Mouse (Mus musculus) testis, adult 2 months (tissue): ENCODE results near the gene Gm10097. TPM values are rescaled to one million over a fixed set of nuclear protein-coding genes. Genes with fewer than 3 reads are reported as not detected.

Source experiments
- H3K27ac ChIP-seq: fragments of 200-500 bp; 2 replicates; pipeline ENCODE4 v1.5.1; 2012; ENCODE audit warnings: low read depth, low read length; ENCODE audit not compliant: control insufficient read depth, insufficient read depth
- H3K27me3 ChIP-seq: fragments of 200-500 bp; 2 replicates; pipeline ENCODE4 v1.6.1; 2012; ENCODE audit warnings: mild to moderate bottlenecking, low read length, moderate library complexity; ENCODE audit not compliant: control insufficient read depth, insufficient read depth
- H3K36me3 ChIP-seq: fragments of 200-500 bp; 2 replicates; pipeline ENCODE4 v1.6.1; 2012; ENCODE audit warnings: mild to moderate bottlenecking, low read length; ENCODE audit not compliant: control insufficient read depth, insufficient read depth
- H3K4me1 ChIP-seq: fragments of 200-500 bp; 2 replicates; pipeline ENCODE4 v1.6.1; 2012; ENCODE audit warnings: low read length; ENCODE audit not compliant: control insufficient read depth, insufficient read depth
- H3K4me3 ChIP-seq: fragments of 200-500 bp; 2 replicates; pipeline ENCODE4 v1.5.1; 2012; ENCODE audit warnings: low read depth, mild to moderate bottlenecking, low read length, moderate library complexity, mixed read lengths; ENCODE audit not compliant: control insufficient read depth
- CTCF ChIP-seq: fragments of 200-500 bp; IDR thresholded peaks from 2 replicates; pipeline ENCODE4 v1.5.1; 2012; ENCODE audit warnings: low read depth, mild to moderate bottlenecking, inconsistent platforms, low read length, moderate library complexity; ENCODE audit not compliant: control insufficient read depth, insufficient read depth, insufficient replicate concordance
- POLR2A ChIP-seq: fragments of 200-500 bp; IDR thresholded peaks from 2 replicates; pipeline ENCODE4 v1.6.1; 2012; ENCODE audit warnings: low read depth, mild to moderate bottlenecking, inconsistent platforms, low read length, moderate library complexity; ENCODE audit not compliant: control insufficient read depth
- polyA plus RNA-seq: library from polyadenylated mRNA; depleted of rRNA; stranded (reverse); fragments of >200 nt; gene quantifications from 2 replicates; pipeline ENCODE4 v1.2.3, GENCODE M21; 2012

Gm10097 gene
- polyA plus RNA-seq, 1 experiment: not detected

- H3K4me3 ChIP-seq: no peak overlapping the region
- no peaks in the 10 kb centered on the region for H3K36me3 ChIP-seq
- H3K27me3 ChIP-seq: no peaks in the 10 kb centered on the region
- no peak for TF ChIP-seq CTCF
- TF ChIP-seq POLR2A: no peak
- no peak overlapping the region for H3K27ac ChIP-seq
- no peaks in the 10 kb centered on the region for H3K4me1 ChIP-seq
These were observed 14.7 kb downstream of the Gm10097 start for GRCm38 (mm10) chr10:5083716-5084115.

GRCm38 (mm10) chr10:5085792-5086191 is 16.8 kb downstream of the Gm10097 start:
- Histone ChIP-seq H3K36me3 (no peaks in the 10 kb centered on the region), H3K4me3 (no peak overlapping the region), H3K4me1 (no peaks in the 10 kb centered on the region), H3K27ac (no peak overlapping the region), H3K27me3 (no peaks in the 10 kb centered on the region)
- TF ChIP-seq POLR2A: no peak
- TF ChIP-seq CTCF: no peak

GRCm38 (mm10) chr10:5086329-5086728 is 17.3 kb downstream of the Gm10097 start:
- no peak overlapping the region for H3K27ac ChIP-seq
- no peak overlapping the region for H3K4me3 ChIP-seq
- H3K4me1 ChIP-seq: no peaks in the 10 kb centered on the region
- H3K27me3 ChIP-seq: no peaks in the 10 kb centered on the region
- no peaks in the 10 kb centered on the region for H3K36me3 ChIP-seq
- no peak for TF ChIP-seq CTCF
- no peak for TF ChIP-seq POLR2A

- no peak overlapping the region for H3K4me3 ChIP-seq
These were observed 18.3 kb downstream of the Gm10097 start for GRCm38 (mm10) chr10:5087336-5087735.

GRCm38 (mm10) chr10:5089133-5089532 is 20.1 kb downstream of the Gm10097 start:
- Histone ChIP-seq H3K36me3 (no peaks in the 10 kb centered on the region), H3K4me3 (no peak overlapping the region), H3K4me1 (no peaks in the 10 kb centered on the region), H3K27ac (no peak overlapping the region), H3K27me3 (no peaks in the 10 kb centered on the region)
- TF ChIP-seq CTCF (no peak), POLR2A (no peak)

More at GRCm38 (mm10) chr10:5087336-5087735, 18.3 kb downstream of the Gm10097 start:
- no peak overlapping the region for H3K27ac ChIP-seq
- no peaks in the 10 kb centered on the region for H3K27me3 ChIP-seq
- TF ChIP-seq CTCF (no peak), POLR2A (no peak)
- H3K36me3 ChIP-seq: no peaks in the 10 kb centered on the region
- no peaks in the 10 kb centered on the region for H3K4me1 ChIP-seq

GRCm38 (mm10) chr10:5096996-5097753 is 28.2 kb downstream of the Gm10097 start:
- no peak overlapping the region for H3K27ac ChIP-seq
- no peaks in the 10 kb centered on the region for H3K27me3 ChIP-seq
- TF ChIP-seq POLR2A (no peak), CTCF (no peak)
- H3K36me3 ChIP-seq: no peaks in the 10 kb centered on the region
- no peak overlapping the region for H3K4me3 ChIP-seq
- H3K4me1 ChIP-seq: no peaks in the 10 kb centered on the region

- TF ChIP-seq POLR2A (no peak), CTCF (no peak)
- Histone ChIP-seq H3K4me1 (no peaks in the 10 kb centered on the region), H3K4me3 (no peak overlapping the region), H3K36me3 (no peaks in the 10 kb centered on the region), H3K27ac (no peak overlapping the region), H3K27me3 (no peaks in the 10 kb centered on the region)
These were observed 28.8 kb downstream of the Gm10097 start for GRCm38 (mm10) chr10:5097754-5098137.

- no peaks in the 10 kb centered on the region for H3K36me3 ChIP-seq
- H3K4me1 ChIP-seq: no peaks in the 10 kb centered on the region
- no peaks in the 10 kb centered on the region for H3K27me3 ChIP-seq
- no peak overlapping the region for H3K4me3 ChIP-seq
- TF ChIP-seq POLR2A (no peak), CTCF (no peak)
- no peak overlapping the region for H3K27ac ChIP-seq
These were observed 41.8 kb downstream of the Gm10097 start for GRCm38 (mm10) chr10:5110773-5111172.
